Mouse (Mus musculus): ENCODE data around the gene Higd1c.
"Not testable (repeated sequence)": the region's sequence is repeated elsewhere in the genome, so short reads cannot be mapped to it uniquely, and the experiment has no call there.

Higd1c gene

GRCm38 (mm10) chr15:100364242-100364641 is at the start of gene Higd1c:
TSS of gene Higd1c (plus strand) at chr15:100364542.
- no peak for DNase-seq (ENCODE audit: low spot score in 2 of 2)

GRCm38 (mm10) chr15:100318014-100318671 is 46.2 kb upstream of the Higd1c start:
- DNase-seq (ENCODE audit: low spot score in 2 of 2), result not testable (repeated sequence)

GRCm38 (mm10) chr15:100319884-100320283 is 44.5 kb upstream of the Higd1c start:
- DNase-seq (ENCODE audit: low spot score in 2 of 2), result no peak

GRCm38 (mm10) chr15:100320295-100320905 is 43.9 kb upstream of the Higd1c start:
- DNase-seq (ENCODE audit: low spot score in 2 of 2), result no peak

GRCm38 (mm10) chr15:100321134-100321533 is 43.2 kb upstream of the Higd1c start:
- peak in 1 of 2 experiments; percentile 74 for DNase-seq (ENCODE audit: low spot score in 2 of 2)

- DNase-seq (ENCODE audit: low spot score in 2 of 2), result no peak
Observed at GRCm38 (mm10) chr15:100324021-100324591, 40.2 kb upstream of the Higd1c start.

GRCm38 (mm10) chr15:100325235-100325634 is 39.1 kb upstream of the Higd1c start:
- no peak for DNase-seq (ENCODE audit: low spot score in 2 of 2)

- DNase-seq (ENCODE audit: low spot score in 2 of 2), result not testable (repeated sequence)
Observed at GRCm38 (mm10) chr15:100328089-100328488, 36.3 kb upstream of the Higd1c start.

- DNase-seq (ENCODE audit: low spot score in 2 of 2), result not testable (repeated sequence)
Observed at GRCm38 (mm10) chr15:100329336-100329735, 35.0 kb upstream of the Higd1c start.

GRCm38 (mm10) chr15:100330739-100331138 is 33.6 kb upstream of the Higd1c start:
- no peak for DNase-seq (ENCODE audit: low spot score in 2 of 2)

- not testable (repeated sequence) for DNase-seq (ENCODE audit: low spot score in 2 of 2)
Observed at GRCm38 (mm10) chr15:100332077-100332961, 32.0 kb upstream of the Higd1c start.

- no peak for DNase-seq (ENCODE audit: low spot score in 2 of 2)
Observed at GRCm38 (mm10) chr15:100334629-100335028, 29.7 kb upstream of the Higd1c start, which contains the start of gene Mettl7a3. TSS of gene Mettl7a3 (plus strand) at chr15:100334929.

- DNase-seq (ENCODE audit: low spot score in 2 of 2), result not testable (repeated sequence)
Observed at GRCm38 (mm10) chr15:100337328-100337727, 27.0 kb upstream of the Higd1c start.

GRCm38 (mm10) chr15:100337847-100338246 is 26.5 kb upstream of the Higd1c start:
- DNase-seq (ENCODE audit: low spot score in 2 of 2), result peak; percentile 49 to 62

- not testable (repeated sequence) for DNase-seq (ENCODE audit: low spot score in 2 of 2)
Observed at GRCm38 (mm10) chr15:100341314-100341980, 22.9 kb upstream of the Higd1c start.

- DNase-seq (ENCODE audit: low spot score in 2 of 2), result no peak
Observed at GRCm38 (mm10) chr15:100345484-100345883, 18.9 kb upstream of the Higd1c start.

- no peak for DNase-seq (ENCODE audit: low spot score in 2 of 2)
Observed at GRCm38 (mm10) chr15:100346761-100347160, 17.6 kb upstream of the Higd1c start.

GRCm38 (mm10) chr15:100349496-100349895 is 14.8 kb upstream of the Higd1c start:
- no peak for DNase-seq (ENCODE audit: low spot score in 2 of 2)

- DNase-seq (ENCODE audit: low spot score in 2 of 2), result no peak
Observed at GRCm38 (mm10) chr15:100351501-100352060, 12.8 kb upstream of the Higd1c start.

GRCm38 (mm10) chr15:100352711-100353250 is 11.6 kb upstream of the Higd1c start, which contains the start of the genes Methig1 and Mettl7a2:
TSS of gene Methig1 (plus strand) at chr15:100353149.
TSS of gene Mettl7a2 (plus strand) at chr15:100353200.
- DNase-seq (ENCODE audit: low spot score in 2 of 2), result no peak
